Mouse (Mus musculus): ENCODE results near the gene Met.

The Met gene

DNA sequence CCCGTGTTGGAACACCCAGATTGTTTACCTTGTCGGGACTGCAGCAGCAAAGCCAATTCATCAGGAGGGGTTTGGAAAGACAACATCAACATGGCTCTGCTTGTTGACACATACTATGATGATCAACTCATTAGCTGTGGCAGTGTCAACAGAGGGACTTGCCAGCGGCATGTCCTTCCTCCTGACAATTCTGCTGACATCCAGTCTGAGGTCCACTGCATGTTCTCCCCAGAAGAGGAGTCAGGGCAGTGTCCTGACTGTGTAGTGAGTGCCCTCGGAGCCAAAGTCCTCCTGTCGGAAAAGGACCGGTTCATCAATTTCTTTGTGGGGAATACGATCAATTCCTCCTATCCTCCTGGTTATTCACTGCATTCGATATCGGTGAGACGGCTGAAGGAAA lies 27.9 kb downstream of the Met start:
- DNase-seq (ENCODE audit: low spot score), result no peak

DNA sequence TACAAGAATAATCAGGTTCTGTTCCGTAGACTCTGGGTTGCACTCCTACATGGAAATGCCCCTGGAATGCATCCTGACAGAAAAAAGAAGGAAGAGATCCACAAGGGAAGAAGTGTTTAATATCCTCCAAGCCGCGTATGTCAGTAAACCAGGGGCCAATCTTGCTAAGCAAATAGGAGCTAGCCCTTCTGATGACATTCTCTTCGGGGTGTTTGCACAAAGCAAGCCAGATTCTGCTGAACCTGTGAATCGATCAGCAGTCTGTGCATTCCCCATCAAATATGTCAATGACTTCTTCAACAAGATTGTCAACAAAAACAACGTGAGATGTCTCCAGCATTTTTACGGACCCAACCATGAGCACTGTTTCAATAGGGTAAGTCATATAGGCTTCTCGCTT lies 28.5 kb downstream of the Met start:
- DNase-seq (ENCODE audit: low spot score), result no peak

DNA sequence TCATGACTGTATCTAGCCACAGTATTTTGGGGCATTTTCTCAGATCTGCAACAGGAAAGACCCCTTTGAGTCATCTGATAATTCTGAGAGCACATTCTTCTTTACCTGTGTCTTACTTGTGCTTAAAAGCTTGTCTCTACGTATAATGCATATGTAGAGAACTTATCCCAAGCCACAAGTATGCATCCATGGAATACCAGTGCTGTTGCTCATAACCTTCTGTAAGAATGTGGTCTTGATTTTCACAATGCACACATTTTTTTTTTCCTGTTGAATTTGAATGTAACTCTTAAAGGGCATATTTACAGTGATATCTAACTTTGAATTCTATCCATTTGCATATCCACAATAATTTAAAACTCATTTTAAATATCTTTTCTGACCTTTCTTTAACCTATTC lies 31.8 kb downstream of the Met start:
- DNase-seq (ENCODE audit: low spot score), result no peak

DNA sequence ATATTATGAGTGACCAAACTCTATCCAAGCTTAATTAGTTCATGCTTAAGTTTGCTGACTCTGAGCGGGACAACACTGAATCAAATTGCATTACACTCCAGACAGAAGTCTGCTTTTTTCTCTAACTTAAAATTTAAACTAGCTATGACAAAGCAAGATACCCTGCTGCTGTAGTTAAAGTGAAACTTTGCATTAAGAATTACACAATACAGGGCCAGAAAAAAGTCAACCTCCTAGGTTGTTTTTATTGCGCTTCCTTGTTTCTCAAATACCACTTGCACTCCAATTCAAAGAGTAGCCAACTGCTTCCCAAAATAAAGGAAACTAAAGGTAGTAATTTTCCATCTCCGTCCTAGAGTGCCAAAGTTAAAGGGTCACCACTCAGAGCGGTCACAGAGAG lies 33.8 kb downstream of the Met start:
- DNase-seq (ENCODE audit: low spot score), result no peak

DNA sequence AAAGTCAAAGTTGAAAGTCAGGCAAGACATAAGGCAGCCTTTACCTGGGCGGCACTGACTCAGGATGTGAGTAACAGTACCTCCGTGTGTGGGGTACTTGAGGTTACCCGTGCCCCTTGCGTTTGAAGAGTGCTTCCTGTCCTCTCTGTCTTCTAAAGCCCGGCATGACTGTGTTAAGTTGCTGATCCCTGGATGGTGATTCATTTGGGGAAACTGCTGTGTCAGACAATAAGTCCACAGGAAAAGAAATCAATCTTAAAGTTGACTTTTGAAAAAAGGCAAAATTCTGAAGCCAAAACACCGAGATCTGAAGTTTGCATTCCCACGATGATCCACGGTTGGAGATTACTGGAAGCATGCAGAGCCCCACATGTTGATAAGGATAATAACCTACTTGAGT lies 35.2 kb downstream of the Met start:
- DNase-seq (ENCODE audit: low spot score), result no peak

DNA sequence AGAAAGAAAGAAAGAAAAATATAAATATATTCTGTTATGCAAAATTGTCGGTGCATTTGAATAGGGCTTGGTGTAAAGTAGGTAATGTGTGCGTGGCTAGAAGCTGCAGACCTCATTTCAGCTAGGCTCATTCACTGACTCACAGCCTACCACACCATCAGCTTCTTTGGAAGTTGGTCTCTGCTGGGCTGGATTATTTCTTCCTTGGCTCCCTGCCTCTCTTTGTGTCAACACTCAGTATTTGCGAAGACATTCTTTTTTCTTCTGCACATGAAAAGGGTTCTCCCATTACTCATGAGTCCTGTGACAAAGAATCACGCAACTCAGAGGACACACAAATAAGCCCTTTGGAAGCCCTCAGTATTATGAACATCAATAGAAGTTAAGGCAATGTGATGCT lies 37.8 kb downstream of the Met start:
- DNase-seq (ENCODE audit: low spot score), result no peak

DNA sequence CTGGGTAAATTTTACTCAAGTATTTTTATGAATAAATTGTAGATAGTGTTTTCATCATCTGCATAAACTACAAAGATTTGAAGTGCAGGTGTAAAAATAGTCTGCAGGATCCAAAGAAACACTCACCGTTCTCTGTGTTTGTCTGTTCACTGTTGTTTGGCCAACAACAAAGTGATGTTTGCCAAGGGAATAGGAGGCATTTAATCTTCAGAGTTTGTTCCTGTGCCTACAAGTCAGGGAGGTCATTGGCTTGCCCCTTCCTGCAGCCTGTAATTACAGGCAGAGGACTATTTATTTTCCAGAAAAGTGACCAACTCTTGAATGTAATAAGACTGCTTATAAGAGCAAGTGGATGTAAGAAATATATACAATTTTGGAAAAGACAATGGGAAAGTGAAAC lies 38.7 kb downstream of the Met start:
- no peak for DNase-seq (ENCODE audit: low spot score)

DNA sequence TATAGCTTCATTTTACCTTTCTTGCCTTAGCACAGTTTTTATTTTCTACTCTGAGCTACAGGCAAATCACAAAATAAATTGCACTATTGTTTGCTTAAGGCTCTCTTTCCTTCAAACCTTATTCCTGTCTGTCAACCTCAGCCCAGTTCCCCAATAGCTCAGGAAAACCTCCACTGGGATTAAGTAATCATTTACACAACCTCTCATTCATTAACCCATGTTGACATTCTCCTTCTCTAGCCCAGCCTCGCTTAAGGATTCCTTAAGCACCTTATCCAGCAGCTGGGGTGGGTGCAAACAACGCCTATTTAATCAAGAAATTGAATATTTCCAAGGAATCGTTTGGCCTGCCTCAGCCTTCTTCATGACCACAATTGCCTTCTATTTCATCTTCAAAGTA lies 40.1 kb downstream of the Met start:
- no peak for DNase-seq (ENCODE audit: low spot score)

DNA sequence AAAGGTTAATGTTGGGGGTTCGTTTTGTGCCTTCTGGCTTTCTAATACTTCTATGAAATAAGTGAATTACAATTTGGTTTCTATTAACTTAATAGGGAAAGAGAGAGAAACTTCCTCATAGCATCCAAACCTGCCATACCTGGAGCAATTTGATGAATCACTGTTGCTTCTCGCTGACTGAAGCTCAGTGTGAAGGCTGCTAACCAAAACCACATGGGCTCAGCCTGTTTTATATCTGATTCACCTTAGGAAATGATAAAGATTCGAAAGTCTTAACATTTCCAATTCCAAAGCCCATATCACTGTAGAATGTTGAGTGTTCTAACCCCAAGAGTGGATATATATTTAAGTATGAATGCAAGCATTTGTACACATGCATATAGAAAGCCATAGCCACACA lies 41.9 kb downstream of the Met start:
- DNase-seq (ENCODE audit: low spot score), result no peak

DNA sequence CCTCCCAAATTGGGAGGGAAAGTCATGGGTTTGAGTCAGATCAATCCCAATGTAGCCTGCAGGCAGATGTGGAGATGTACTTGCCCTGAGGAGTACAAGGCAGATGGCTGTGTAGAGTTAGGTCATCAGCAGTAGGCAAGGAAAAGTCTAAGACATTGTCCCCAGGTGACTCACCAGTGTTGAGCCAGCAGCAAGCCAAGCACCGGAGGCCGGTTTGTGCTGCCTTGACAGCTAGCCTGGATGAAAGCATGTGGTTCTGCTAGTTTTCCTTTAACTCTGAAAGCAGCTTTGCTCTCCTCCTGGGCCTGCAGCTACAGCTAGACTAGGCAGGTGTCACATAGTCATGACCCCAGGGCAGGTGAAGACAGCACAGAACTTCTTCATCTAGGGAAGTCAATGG lies 43.2 kb downstream of the Met start:
- DNase-seq (ENCODE audit: low spot score), result no peak

DNA sequence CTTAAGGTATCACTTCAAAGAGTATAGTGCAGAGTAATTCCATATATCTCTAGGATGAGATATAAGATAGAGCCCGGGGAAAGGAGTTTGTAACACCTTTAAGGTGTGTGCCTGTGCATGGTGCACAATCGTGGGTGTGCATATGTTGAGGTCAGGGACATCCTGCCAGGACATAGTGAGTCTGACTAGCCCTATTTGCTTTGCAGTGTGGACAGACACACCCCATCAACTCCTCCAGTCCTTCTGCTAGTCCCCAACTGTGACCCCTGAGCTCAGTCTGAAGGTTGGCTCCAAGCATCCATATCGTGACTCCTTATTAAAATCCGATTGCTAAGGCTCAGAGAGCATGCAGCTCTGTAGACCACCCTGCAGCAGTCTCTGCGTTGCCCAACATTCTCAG lies 44.6 kb downstream of the Met start:
- no peak for DNase-seq (ENCODE audit: low spot score)

DNA sequence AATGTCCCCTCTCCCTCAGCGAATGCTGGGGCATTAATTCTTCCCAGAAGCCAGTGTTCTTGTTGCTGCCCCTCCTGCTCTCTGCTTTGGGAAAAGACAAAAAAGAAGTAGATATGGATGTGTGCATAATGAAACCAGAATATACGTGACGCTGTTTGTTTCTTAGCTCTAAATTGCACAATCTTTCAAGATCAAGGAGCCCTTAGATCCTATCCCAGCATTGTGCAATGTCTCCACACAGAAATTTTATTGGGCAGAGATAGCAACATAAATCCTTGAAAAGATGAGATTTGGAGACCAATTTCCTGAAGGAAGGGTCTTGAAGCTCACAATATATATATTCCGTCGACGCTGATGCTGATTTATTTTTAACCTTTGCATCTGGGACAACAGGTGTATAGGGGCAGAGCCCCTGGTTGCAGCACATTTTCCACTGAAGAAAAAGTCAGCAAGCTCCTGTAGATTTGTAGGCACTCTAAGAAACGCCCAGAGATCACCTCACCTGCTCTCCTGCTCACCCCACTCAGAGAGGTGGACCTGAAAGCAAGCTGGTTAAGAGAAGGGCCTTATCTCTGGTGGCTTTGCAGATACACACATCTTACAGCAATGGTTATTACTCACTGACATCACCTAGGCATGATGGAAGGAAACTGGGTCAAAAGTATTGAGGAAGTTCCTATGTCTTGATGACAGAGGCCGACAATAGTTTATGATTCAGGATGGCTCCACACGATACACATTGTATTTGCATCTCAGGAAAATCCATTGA lies 45.2 kb downstream of the Met start:
- no peak for DNase-seq (ENCODE audit: low spot score)

DNA sequence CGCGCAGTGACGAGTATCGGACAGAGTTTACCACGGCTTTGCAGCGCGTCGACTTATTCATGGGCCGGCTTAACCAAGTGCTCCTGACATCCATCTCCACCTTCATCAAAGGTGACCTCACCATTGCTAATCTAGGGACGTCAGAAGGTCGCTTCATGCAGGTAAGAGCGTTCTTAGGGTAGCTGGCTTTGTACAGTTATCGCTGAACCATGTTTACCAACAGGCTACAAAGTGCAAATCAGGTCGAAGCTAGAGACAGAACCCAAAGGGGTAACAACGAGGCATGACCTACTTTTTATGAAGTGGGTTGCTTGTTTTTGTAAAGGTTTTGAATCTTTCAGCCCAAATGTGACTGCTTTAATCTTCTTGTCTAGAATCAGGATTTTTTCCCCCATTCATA lies 49.8 kb downstream of the Met start:
- DNase-seq (ENCODE audit: low spot score), result no peak

DNA sequence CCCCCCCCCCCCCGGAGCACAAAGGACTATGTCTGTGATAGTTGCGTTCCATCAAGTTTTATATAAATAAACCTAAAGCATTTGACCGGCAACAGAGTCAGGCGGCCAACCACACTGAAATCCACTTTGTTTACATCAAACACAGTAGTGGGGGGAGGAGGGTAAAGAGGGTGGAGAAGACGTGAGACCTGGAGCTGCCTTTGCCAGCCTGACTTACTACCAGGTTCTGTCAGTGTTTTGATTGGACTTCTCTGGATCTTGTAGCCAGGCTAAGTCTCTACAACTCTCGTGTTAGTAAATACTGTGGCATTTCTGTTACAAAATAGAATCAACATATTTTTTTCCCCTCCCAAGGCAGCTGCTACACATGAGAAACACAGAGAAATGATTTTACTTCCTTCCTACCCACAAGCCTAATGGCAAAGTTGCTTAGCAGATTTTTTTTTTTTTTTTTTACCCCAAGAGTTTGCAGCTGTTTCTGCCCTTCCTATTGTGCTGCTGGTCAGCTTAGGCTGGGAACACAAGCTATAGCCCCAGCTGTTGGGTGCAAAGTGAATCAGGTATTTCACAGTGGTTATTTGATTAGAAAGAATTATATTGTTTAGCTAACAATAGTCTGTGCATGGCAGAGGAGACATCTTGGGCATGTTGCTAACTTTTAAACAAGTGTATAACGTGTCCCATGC lies 52.3 kb downstream of the Met start:
- DNase-seq (ENCODE audit: low spot score), result no peak

DNA sequence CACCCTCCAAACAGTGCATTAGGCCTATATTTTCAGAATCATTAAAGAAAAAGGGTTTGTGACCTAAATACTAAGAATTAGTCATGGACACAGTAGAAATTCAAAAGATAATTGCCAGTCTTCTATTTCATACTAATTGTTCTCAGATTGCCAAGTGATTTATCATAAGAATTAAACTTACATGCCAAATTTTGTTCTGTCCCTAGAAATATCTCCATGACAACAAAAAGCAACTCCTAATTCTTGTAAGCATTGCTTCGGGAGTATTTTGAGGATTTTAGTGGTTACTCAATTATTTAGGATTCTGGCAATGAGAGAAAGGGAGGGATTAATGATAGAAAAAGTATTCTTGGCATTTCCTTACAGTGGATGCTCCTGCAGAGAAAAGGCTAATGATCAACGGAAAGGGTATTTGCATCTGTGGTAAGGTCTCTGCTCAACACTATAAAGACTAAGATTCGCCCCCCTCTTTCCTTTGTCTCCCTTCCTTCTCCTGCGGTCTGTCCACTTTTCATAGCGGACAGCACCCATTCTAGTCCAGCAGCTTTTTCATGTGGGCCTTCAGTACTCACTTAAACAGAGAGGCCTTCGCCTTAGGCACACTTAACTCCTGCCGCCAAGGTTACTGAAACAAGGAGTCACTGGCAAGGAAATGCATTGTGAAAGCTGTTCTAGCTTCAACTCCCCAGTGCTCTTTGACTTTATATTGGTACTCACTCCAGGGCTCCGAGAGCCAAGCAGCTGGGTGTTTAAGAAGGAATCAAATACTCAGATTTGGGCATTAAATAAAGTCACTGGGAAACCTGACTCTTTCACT lies 58.5 kb downstream of the Met start:
- DNase-seq (ENCODE audit: low spot score), result no peak

DNA sequence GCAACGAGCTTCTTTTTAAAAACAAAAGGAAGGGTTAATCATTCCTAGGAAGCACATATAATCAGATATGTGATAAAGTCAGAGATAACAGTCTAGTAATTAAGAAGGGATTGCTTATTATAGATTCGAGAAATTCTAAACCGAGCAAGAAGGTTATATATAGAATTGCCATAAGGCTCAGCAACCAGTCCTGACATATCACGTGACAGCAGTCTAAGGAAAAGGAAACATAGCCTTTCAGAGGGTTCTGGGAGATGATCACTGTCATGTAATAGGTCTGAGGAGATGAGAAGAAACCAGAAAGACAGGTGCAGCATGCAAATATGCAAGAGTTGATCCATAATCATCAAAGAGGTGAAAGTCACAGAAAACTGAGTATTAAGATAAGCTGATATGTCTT lies 59.3 kb downstream of the Met start:
- DNase-seq (ENCODE audit: low spot score), result no peak

DNA sequence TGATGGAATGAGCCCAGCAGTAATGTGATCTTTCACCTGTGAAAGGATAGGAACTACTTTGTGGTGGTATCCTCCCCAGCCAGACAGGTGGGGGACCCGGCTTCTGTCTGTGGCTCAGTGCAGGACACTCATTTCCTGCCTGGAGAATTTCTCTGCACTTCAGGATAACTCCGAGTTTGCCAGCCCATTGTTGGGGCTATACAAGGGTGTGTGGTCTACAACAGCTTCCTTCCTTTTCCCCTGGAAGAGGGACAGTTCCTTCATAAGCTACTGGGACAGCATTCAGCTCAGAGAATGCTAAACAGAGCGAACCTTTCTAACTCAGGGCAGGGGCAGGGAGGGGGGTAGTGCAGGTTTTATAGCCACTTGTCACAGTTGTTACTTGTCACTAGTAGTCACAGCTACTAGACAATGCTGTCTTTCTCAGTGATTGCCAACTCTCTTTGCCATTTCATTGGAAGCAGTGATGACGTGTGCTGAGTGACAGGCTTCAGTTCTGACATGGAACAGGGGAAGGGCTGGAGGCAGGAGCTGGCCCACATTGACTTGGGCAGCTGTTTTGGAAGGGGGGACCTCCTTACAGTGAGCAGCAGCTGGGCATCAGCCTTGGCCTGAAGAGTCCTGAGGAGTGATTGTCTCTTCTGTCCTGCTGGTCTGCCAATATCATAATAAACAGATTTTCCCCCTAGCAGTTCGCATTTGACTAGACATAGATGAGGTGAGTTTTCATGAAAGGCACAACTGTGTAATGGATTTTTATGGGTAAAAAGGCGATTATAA lies 66.1 kb downstream of the Met start:
- no peak for DNase-seq (ENCODE audit: low spot score)

DNA sequence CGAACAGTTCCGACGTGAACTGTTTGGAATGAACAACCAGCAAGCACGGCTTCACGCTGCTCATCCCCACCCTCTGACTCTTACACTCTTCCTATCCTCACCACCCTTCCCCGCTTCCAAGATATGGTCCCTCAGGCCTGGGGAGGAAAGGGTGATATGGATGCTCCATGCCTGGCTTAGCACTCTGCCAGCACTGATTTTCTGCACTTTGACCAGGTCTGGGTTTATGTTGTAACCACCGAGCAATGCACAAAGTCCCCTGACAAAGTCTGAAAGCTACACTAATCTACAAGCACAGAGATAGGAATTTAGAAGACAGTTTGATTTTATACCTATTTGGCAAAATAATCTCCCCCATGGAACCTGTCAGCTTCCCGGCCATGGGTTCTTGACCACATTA lies 78.0 kb downstream of the Met start:
- no peak for DNase-seq (ENCODE audit: low spot score)

DNA sequence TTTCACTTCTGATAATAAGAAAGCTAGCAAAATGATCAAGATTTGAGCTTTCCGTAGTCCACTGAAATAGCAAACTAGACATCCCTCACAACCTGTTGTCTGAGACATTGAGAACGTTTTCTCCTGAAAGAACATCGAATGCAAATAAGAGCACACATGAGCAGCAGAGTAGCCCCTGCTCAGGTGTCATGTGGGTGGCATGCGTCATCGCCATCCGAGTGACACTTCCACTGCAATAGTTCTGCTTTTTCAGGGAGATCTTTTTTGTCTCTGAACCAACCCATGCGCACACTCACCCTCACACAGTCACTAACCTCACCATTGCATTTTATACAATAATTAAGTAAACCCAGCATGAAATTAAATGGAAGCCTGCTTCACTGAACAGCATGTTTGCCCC lies 78.8 kb downstream of the Met start:
- no peak for DNase-seq (ENCODE audit: low spot score)

DNA sequence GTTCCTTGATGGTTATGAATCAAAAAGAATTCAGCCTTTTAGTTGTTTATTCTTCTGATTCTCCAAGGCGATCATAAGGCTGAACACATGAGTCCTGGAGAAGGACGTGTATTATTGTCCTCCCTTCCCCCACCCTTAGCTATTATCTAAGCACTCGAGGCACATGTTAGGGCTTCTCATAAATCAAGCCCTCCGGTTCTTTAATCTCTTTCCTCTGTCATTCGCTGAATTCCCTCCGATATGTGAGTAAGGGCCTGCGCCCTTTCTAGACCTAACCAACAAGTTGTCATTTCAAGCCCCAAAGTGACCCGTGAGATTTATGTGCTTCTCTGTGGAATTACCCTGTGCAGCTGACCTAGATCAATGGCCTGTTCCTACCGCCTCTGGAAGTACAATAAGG lies 81.9 kb downstream of the Met start:
- no peak for DNase-seq (ENCODE audit: low spot score)

DNA sequence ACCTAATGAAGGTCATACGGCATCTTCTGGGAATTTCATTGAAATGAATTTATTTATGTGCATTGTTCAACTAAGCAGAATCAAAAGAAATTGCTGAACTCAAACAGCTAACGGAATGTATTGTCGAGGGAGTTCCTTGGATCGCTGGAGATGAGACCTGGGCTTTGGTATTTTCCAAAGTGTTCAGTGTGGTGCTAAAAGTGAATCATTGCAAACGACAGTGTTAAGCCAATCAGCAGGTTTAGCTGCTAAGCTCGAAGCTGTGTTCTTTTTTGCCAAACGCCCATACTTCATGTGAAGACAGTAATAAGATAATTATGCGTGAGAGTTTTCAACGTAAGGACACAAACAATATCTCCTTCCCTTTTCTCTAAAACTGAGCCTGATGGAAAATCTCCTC lies 82.7 kb downstream of the Met start:
- DNase-seq (ENCODE audit: low spot score), result no peak

DNA sequence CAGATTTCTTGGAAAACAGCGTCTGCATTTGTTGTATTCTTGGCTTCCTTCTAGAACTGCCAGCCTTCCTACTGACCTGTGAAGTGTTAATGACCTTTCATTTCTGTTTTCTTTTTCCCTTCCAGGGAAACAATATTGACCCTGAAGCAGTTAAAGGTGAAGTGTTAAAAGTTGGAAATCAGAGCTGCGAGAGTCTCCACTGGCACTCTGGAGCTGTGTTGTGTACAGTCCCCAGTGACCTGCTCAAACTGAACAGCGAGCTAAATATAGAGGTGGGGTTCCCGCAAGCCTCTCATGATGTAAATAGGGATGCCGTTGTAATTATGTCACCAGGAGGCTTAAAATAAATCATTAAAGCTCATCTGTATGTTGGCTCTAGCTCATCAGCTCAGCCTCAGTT lies 83.2 kb downstream of the Met start:
- DNase-seq (ENCODE audit: low spot score), result no peak

All from urinary bladder, postnatal 10 days (tissue).